Mouse (Mus musculus): ENCODE measurements around the gene Tmem255b.

DNA sequence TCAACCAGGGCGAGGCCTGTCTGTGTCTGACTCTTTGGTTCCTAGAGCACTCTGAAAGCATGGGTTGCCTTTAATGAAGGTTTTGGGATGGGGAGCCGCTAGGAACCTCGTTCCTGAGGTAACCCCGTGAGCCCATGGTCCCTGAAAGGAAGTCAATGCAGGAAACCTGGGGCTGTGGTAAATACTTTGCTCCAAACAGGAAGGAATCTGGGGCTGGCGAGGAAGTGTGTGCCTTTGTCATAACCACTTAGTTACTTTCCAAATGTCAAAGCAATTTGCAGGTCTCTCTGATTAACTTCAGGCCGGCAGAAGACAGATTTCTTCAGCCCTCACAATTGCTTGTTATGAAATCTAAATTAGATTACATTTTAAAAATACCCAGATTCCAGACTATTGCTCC is 7.6 kb upstream of the Tmem255b start:
- TF ChIP-seq CTCF (IDR thresholded peaks at IDR 0.05; ENCODE audit: low read depth) (no peak), EP300 (IDR thresholded peaks at IDR 0.05; ENCODE audit: low read depth) (no peak)
